Mouse (Mus musculus): ENCODE data around the gene Stab2.

The Stab2 gene

DNA sequence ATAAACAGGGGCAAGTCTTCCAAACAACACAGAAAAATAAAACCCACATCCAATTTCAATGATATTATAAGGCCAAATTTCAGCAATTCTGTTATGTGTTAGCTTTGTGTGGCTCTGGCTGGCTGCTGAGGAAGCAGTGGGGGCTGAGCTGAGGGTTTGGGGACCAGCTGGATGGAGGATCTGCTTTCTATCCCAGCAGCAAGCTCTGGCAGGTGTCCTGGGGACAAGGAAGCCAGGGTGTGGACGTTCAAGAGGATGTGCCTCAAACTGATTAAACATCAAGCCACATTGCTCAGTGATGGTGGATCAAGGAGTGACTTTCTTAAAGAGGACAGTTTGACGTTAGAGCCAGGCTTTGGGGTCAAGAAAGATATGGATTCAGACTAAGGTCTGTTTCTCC is 112.3 kb downstream of the Stab2 start:
- no peak for DNase-seq (ENCODE audit: low read depth in 1 of 2, low spot score in 2 of 2)

DNA sequence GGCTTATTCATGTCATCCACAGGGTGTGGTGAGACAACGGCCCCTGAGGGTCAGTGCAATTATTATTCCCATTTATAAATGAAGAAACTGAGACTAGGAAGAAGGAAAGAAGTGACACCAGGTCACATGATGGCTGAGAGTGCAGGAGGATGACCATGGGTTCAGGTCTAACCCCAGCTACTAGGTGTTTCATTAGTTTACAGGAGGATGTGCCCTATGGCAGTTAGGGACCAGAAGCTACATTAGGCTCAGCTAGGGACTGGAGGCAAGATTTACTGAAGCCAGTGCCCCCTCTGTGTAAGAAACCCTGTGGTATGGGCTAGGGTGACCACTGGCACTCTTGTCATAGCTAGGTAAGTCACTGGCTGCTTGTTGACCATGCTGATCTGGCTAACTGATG is 116.8 kb downstream of the Stab2 start:
- DNase-seq (ENCODE audit: low read depth in 1 of 2, low spot score in 2 of 2): no peak

DNA sequence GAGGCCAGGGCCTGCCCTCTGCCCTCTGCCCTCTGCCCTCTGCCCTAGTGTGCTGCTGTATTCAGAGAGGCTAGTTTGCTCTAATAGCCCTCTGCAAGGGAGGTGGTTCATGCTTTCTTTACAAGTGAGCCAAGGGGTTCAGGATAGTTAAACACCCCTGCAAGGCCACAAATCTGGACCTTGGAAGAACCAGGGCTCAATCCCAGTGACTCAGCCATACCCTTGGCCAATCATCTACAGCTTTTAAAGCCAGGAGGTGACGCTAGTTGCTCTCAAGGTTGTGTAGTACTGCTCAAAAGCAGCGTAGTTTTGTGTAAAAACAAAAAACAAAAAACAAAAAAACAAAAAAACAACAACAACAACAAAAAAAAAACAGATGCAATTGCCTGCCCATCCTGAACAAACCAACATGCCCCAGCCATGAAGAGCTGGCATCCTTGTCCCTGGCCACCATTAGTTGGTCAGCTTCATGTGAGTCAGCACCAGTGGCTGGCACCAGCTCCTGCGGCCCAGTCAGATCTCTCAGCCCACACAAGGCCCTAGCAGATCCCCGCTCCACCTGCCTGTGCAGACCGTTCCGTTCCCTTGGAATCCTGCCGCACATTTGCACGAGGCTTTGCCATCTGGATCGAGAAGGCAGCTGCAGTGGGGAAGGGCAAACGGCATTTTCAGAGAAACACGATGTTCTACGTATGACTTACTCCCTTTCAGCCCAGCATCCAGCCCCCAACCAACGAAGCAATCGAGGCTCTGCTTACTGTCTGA is 117.5 kb downstream of the Stab2 start:
- DNase-seq (ENCODE audit: low read depth in 1 of 2, low spot score in 2 of 2): no peak

DNA sequence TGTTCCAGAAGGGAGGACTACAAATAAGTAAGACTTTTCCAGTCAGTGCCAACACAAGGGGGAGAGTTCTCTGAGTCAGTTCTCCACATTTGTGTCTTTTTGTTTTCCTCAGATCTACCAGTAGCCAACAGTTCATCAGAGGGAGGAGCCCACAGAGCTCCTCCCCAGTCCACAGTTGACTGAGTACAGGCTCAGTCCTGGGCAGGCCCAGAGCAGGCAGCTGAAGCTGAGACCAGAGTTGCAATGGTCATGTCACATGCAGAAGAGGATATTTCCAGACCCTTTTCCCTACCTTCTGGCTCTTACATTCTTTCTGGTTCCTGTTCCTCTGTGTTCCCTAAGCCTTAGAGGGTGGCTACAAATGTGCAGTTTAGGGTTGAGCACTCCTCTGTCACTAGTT is 118.4 kb downstream of the Stab2 start:
- DNase-seq (ENCODE audit: low read depth in 1 of 2, low spot score in 2 of 2): no peak

DNA sequence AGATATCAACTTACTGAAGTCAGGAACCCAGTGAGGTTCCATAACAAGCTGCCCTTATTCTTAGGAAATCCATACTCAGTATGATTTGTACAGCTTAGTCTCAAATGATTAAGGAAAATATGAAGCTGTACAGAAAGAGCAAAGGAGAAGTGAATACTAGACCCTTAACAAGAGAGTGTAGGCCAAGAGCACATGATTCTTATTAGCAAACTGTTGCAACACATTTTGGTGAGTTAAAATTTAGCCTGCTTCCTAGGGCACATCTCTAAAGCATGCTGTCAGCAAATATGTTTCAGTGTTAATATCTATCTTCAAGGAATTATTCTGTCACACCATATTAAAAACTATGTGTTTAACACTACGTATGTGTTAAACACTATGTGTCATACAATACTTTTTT is 121.4 kb downstream of the Stab2 start:
- DNase-seq (ENCODE audit: low read depth in 1 of 2, low spot score in 2 of 2): no peak

DNA sequence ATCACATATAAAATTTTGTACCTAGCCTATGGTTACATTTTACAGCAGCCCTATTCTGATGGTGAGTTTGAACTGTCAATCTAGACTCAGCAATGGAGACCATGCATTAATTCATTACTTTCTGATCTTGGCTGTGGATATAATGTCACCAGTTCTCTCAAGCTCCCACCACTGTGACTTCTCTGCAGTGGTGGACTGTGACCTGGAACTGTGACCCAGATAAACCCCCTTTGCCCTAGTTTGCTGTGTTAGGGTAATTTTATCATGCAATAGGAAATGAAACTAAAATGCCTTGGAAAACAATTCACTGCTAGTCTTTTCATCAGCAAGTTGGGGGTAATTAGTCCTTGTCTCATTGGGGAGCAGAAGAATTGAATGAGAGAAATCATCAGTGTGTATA is 126.4 kb downstream of the Stab2 start:
- no peak for DNase-seq (ENCODE audit: low read depth in 1 of 2, low spot score in 2 of 2)

DNA sequence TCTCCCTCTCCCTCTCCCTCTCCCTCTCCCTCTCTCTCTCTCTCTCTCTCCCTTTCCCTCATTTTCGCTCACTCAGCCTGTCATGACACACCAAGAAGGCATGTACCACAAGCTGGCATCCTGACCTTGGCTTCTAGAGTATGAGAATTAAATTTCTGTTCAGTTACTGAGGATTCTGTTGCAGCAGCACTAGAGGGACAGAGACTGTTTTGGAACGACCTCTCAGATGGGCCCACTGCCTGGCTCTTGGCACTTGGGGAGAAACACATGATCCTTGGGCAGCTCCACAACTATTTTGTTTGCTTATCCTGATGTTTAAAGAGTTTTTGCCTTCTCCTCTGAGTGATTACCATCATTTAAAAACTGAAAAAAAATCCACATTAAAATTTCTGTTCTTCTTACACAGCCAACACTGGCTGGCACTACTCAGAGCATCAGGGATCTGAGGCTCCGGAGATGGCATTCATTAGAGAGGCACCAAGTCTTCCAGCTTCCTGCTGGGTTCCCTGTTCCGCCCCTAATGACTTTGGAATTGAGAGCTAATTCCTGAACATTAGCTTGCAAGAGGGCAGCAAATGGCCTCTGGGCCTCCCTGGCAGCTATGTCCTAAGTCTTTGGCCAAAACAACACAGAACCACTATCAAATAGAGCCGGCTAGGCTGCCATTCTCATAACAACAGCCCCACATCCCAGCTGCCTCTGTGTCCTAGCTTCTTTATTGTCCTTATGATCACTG is 127.6 kb downstream of the Stab2 start:
- DNase-seq (ENCODE audit: low read depth in 1 of 2, low spot score in 2 of 2): no peak

DNA sequence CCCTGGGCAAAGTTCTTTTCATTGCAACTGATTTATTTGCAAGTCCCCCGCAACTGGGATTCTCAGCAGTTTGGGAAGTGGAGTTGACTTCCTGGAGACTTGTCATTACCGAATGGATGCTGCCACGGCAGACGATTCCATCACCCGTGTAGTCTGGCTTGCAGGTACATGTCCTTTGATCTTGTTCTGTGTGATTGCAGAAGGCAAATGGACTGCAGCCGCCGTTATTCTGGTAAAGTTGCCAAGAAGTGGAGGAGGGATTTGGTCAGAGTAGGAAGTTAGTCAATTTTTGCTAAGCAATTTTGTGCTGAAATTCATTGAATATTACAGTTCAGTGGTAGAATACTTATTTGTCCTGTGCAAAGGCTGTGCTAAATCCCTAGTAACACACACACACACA is 129.1 kb downstream of the Stab2 start:
- no peak for DNase-seq (ENCODE audit: low read depth in 1 of 2, low spot score in 2 of 2)

DNA sequence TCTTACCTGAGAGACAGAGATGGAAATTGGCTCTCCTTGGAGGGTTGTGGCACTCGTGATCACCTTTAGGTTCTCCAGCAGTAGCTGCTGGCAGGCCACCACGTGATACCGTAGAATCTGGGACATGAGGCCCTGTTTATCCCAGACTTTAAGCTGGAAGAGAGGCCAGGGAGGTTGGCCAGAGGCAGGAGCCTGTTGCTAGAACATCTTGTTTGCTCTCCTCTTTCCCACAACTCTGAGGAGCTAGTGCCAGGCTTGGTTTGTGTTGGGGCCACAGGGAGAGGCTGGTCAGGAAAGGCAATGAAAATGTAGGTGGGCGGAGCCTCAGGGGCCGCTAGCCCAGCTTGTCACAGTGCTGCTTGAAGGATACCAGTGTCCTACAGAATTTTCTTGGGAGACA is 135.2 kb downstream of the Stab2 start:
- no peak for DNase-seq (ENCODE audit: low read depth in 1 of 2, low spot score in 2 of 2)

DNA sequence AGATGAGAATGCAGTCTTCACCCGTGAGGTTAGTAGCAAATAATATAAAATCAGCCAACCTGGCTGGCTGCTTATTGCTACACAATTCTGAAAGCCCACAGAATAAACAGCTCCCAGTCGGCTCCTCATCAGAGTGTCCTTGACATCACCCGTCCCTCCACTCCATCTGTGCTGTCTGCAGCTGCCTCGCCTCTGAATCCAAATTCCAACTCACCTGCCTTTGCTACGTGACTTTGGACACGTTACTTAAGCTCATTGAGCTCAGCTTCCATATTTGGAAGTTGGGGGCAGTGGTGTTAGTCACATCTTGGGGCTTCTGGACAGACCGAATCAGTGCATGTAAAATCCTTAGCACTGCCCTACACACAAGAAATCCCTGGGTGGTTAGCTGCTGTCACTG is 135.7 kb downstream of the Stab2 start:
- no peak for DNase-seq (ENCODE audit: low read depth in 1 of 2, low spot score in 2 of 2)

DNA sequence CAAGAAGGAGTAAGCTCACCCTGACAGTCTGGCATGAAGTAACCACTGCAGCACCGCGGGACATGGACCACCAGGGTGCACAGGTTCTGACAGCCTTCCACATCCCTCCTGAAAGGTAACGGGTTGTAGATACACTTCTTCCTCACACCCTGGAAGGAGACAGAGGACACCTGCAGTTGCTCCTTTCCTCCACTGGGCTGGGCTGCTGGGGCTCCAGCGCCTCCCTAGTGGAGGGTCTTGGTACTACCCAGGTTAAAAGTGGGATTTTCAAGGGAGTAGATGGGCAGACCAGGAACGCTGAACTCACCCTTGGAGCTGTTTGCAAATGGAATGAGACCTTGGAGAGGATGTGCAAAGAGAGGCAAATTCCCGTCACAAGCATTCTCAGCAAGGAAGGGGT is 144.4 kb downstream of the Stab2 start:
- no peak for DNase-seq (ENCODE audit: low read depth in 1 of 2, low spot score in 2 of 2)

DNA sequence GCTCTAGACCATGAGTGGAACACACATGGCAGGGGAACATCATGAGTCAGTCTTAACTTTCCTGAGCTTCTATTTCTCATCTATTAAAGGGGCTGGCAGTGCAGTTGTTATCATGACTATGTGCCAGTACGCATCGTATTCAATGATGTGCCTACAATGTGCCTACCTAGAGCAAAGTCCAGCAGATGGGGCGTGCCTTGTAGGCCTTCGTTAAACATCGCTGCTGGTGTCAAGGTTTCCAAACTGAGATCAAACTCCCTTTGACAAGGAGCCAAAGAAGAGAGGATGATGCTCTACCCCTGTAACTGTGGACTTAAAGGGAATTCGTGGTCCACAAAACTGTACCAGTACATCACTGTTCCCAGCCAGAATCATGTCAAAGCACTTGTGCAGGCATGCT is 145.3 kb downstream of the Stab2 start:
- no peak for DNase-seq (ENCODE audit: low read depth in 1 of 2, low spot score in 2 of 2)

DNA sequence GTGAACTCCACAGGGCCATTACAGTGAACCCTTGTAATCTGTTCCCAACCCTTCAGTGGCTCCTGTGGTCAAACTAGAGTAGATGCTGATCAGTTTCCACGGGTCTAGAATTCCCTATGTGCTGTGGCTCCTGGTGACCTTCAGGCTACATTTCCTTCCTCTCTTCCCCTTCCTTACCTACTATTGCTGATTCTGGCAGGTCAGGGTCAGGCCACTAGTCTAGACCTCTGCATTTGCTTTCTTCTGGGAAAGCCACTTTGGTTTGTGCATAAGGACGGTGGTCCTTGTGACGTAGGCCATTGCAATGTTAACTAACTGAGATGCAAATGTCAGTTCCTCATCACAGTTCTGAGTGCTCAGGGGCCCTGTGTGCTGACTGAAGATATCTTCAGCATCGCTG is 147.4 kb downstream of the Stab2 start:
- no peak for DNase-seq (ENCODE audit: low read depth in 1 of 2, low spot score in 2 of 2)

DNA sequence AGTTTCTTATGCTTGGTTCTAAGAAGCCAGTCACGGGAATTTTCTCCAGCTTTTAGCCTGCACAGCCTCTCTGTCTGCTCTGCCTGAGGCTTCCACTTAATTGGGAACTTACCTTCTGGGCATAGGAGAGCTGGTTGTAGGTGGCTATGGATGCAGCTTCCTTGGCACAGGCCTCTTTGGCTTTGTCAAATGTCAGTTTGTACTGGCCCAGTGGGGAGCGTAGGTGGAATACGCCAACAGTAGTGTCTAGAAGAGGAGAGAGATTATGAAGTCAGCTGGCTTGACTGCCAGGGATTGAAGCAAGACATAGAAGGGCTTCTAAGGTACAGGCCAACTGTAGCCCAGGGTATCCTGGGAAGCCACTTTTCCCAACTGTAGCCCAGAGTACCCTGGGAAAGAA is 154.4 kb downstream of the Stab2 start:
- DNase-seq (ENCODE audit: low read depth in 1 of 2, low spot score in 2 of 2): no peak

DNA sequence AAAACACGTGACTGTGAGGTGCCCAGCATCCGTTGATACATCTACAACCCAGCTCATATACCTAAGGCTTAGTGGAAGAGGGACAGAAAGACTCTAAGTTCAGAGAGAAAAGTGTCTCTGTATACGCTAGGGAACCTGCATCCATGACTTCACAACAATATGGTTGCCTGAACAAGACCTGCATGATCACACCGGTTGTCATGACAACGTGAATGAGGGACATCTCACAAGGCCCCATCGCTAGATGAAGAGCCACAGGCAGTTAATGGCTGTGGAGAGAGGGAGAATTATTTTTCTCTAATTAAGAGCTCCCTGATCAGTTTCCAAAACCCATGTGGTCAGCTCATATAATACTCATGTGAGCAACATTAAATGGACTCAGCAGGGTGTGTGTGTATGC is 155.7 kb downstream of the Stab2 start:
- DNase-seq (ENCODE audit: low read depth in 1 of 2, low spot score in 2 of 2): no peak

DNA sequence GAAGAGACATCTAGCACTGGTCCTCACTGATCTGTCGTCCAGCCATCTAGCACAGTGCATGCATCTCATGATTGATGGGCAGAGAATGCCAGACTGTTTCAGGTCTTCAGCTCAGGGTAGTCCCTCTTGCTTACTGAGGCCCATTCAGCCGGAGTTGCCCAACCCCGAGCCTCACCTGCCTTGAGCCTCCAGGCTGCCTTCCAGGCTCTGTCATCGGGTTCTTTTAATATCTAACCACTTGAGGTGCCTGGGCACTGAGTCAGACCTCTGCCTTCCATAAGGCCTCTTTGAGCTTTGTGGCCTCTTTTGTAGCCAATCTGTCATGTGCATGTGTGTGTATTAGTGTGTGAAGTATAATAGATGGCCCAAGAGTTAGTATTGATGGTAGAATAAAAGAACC is 158.3 kb downstream of the Stab2 start:
- no peak for DNase-seq (ENCODE audit: low read depth in 1 of 2, low spot score in 2 of 2)

DNA sequence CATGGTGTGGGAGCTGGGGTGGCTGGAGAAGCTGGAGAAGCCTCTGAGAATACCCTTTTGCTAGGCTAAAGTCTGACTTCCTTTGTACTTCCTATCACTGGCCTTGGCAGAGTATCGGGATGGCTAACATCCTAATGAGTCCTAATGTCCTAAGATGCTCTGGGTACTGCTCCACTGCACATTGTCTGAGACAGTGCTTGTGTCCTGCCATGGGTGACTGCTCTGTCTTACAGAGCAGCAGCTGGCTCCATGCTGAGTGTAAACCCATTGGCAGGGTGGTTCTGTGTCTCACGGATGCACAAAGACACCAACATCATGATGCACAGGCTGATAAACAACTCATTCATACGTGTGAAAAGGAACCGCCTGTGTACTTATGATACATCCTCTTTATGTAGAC is 158.7 kb downstream of the Stab2 start:
- no peak for DNase-seq (ENCODE audit: low read depth in 1 of 2, low spot score in 2 of 2)

DNA sequence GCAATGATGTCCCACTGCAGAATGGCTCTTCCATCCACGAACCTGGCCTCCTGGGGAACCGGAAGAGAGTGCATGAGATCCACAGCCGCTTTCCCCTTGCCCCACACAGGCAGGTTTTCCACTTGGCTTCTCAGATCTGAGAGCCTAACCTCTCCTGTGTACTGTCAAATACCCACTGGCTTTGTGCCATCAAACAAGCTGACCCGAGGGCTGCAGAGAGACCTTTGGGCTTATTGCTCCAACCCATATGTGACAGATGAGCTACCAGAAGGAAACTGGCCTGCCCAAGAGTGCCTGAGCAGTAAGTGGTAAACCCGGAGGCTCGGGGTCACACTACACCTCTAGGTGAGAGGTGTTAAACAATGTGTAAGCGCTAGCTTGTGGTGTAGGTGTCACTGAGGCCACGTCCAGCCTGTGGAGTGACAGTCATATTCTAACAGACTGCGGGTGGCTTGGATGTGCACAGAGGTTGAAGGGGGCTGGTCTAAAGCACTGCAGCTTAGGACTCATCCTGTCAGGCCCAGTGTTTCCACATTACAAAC is 160.8 kb downstream of the Stab2 start:
- no peak for DNase-seq (ENCODE audit: low read depth in 1 of 2, low spot score in 2 of 2)

DNA sequence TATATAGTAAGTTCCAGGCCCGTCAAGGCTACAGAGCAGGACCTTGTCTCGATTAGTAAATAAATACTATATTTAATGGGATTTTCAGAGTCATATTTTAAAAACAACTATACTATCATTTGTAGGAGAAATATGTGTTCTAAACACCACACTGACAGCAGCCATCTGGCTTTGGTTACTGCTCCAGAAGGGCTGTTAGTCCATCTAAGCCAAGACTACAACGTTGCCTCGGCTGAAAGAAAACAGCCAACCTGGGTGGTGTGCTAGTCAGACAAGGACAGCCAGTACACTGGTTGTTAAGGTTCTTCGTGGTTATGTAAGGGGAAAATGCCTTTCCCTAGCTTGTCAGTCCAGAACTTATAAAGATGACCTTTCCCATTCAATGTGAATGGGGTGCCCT is 165.2 kb downstream of the Stab2 start:
- no peak for DNase-seq (ENCODE audit: low read depth in 1 of 2, low spot score in 2 of 2)

DNA sequence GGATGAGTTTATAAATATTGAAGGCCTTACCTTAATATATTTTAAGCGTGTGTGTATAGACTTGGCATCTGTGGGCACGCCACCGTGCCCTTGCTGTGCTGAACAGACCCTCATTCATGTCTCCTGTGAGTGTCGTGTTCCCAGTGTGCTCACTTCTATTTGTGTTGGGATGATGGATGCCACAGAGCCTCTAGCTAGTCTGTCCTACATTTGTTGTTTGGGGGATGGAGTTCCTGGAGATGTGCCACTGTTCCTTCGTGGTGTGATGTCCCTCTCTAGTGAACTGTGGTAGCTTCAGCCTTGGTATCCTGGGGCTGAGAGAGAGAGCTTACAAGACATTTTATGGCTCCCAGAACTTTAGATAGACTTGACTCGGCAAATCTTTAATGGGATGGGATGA is 169.0 kb downstream of the Stab2 start:
- DNase-seq (ENCODE audit: low read depth in 1 of 2, low spot score in 2 of 2): no peak

DNA sequence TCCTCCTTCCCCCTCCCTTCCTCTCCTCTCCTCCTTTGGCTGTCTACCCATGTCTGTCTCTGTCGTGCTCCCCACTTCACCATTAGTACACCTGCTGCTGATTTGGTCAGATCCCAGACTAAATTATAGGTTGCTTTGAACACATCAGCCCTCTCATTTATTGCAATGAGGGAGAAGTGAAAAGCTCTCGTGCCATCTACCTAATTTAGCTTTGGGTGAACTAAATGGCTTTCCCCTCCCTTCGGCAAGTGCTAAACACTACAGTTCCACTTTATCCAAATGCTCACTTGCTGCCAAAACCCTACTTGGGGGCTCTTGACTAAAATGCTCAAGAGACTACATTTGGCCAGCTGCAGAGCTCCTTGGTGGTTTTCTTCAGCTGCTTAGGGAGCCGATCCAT is 171.0 kb downstream of the Stab2 start:
- no peak for DNase-seq (ENCODE audit: low read depth in 1 of 2, low spot score in 2 of 2)

DNA sequence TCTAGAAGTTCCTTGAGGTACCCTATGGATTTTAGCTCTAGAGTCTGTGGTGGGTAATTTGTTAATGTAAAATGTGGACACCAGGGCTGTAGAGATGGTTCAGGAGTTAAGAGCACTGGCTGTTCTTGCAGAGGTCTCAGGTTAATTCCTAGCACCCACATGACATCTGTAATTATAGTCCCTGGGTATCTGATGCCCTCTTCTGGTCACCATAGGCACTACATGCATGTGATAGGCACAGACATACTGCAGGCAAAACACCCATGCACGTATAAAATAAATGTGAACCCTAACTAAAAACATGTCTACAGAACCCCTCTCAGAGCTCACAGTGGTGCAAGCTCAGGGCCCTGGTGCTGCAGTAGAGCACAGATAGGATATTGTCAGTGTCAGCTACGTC is 178.3 kb downstream of the Stab2 start:
- DNase-seq (ENCODE audit: low read depth in 1 of 2, low spot score in 2 of 2): no peak
